Mouse (Mus musculus): ENCODE measurements around the gene Zfp383. TPM values are rescaled to one million over a fixed set of nuclear protein-coding genes. Genes with fewer than 3 reads are reported as not detected.
"Not testable (repeated sequence)": the region's sequence is repeated elsewhere in the genome, so short reads cannot be mapped to it uniquely, and the experiment has no call there.

The Zfp383 gene
- polyA plus RNA-seq, 1 experiment from 2014 or later = 4.5 TPM

DNA sequence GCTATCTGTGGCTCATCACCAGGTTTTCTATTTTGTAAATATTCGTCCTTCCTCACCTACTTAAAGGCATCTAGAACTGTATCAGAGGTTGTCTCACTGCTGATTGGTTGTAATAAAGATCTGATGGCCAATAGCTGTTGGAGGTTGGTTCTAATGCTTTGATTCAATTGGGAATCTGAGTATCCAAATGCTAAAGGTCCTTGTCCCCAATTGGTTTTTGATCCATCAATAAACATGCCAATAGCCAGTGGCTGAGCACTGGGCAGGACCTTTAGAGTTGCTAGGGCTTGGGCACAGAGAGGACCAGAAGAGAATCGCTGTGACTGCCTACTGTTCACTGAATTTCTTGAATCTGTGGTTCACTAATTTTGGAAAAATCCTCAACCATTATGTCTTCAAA lies 35.7 kb downstream of the Zfp383 start:
- no peaks in the 10 kb centered on the region for H3K36me3 ChIP-seq
- no peak overlapping the region for H3K4me3 ChIP-seq (replicated peaks)
- no peaks in the 10 kb centered on the region for H3K27me3 ChIP-seq (replicated peaks)
- H3K27ac ChIP-seq = no peak overlapping the region
- 68% methylated on average over 2 of the region's 2 CpGs for WGBS
- no peak overlapping the region for H3K9ac ChIP-seq
- ATAC-seq (ENCODE audit: insufficient read depth, low FRiP score, low read depth) = no peak
- no peak overlapping the region for H3K4me2 ChIP-seq
- no peaks in the 10 kb centered on the region for H3K9me3 ChIP-seq
- H3K4me1 ChIP-seq = no peaks in the 10 kb centered on the region

DNA sequence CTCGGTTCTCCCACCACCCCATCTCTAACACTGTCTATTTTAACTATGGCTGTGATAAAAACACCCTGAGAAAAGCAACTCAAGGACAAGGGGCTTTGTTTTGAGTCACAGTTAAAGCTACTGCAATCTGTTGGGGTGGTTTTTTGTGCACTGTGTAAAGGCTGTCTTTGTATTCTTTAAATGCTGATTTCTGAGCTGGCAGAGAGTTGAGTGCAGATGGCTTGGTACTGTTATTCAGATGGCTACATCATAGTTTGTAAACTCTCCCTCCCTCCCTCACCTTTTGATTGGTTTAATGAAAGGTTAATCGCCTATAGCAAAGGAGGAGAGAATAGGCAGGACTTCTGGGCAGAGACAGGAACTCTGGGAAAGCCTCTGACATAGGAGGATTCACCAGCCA lies 36.2 kb downstream of the Zfp383 start:
- Histone ChIP-seq H3K4me1 (no peaks in the 10 kb centered on the region), H3K9ac (no peak overlapping the region), H3K9me3 (no peaks in the 10 kb centered on the region), H3K27ac (no peak overlapping the region), H3K27me3 (replicated peaks) (no peaks in the 10 kb centered on the region), H3K4me2 (no peak overlapping the region), H3K36me3 (no peaks in the 10 kb centered on the region), H3K4me3 (replicated peaks) (no peak overlapping the region)
- 78% methylated on average over 2 of the region's 2 CpGs for WGBS
- no peak for ATAC-seq (ENCODE audit: insufficient read depth, low FRiP score, low read depth)

DNA sequence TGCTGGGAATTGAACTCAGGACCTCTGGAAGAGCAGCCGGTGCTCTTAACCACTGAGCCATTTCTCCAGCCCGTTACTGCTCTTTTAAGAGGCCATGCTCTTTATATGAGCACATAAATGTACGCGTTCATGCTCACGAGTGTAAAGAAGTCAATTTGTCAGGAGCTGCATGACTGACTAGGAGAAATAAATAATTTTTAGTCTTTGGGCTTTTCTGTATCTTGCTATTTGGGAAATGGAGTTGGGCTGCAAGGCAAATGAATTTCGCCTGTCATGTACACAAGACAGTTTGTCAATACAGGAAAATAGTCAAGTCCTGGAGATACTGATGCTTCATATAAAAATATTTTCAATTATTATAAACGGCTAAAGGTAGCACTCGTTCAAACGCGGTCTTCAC lies 45.1 kb downstream of the Zfp383 start:
- H3K36me3 ChIP-seq = no peaks in the 10 kb centered on the region
- H3K27me3 ChIP-seq (replicated peaks) = no peaks in the 10 kb centered on the region
- H3K4me3 ChIP-seq (replicated peaks) = peak overlapping the region; percentile 63
- peaks cover 4% of the 10 kb centered on the region; the same call in 1 of the 2 replicates for H3K4me1 ChIP-seq
- WGBS = 34% methylated on average over 10 of the region's 10 CpGs
- H3K27ac ChIP-seq = peak overlapping the region; percentile 92
- no peaks in the 10 kb centered on the region for H3K9me3 ChIP-seq
- ATAC-seq (ENCODE audit: insufficient read depth, low FRiP score, low read depth) = no peak
- H3K9ac ChIP-seq = peak overlapping the region; percentile 77; the same call in 1 of the 2 replicates
- H3K4me2 ChIP-seq = peak overlapping the region; percentile 74

DNA sequence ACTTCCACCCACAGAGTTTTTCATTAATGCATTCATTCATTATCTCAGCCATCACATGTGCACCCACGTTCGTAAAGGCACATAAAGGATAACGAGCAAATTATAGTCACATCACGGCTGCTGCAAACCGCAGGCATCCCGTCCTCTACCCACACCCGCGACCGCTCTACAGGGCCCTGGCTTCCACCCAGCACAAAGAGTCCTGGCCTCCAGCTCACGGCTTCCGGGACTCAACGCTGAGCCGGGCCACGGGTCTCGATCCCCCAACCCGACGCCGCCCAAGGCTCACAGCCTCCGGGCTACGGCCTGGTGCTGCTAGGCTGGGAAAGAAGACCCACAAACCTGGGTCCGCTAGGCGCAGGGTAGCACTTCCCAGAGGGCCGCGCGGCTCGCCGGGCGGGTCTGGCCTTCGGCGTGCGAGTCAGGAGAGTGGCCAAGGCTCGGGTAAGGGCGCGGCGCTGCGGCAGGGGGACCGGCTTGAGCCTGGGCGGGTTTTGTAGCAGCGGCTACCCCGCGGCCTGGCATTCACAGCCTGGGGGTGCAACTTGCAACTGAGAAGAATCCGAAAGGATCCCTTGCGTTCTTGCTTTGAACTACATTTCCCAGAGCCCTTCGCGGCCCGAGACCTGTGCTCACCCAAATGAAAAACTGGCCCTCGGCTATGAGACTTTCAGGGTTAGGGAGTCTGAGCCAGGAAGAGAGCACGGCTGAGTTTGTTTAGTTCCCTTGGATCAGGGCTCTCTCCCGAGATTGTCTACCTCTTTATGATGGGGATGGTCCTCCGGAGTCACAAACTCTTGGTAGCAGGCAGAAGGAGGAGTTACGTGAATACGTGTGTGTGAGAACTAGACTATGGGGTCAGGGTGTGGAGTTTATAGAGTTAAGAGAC lies 45.7 kb downstream of the Zfp383 start, which contains the start of gene Zfp74:
TSS of gene Zfp74 (minus strand) at position 577 of the 889 bp plus-strand sequence.
- under 1% methylated on average over 52 of the region's 52 CpGs for WGBS
- H3K9ac ChIP-seq = peak within 1 kb of the TSS; percentile 77
- no peaks in the 10 kb centered on the region for H3K9me3 ChIP-seq
- H3K36me3 ChIP-seq = no peaks in the 10 kb centered on the region
- peak within 1 kb of the TSS; percentile 63 for H3K4me3 ChIP-seq (replicated peaks)
- no peaks in the 10 kb centered on the region for H3K27me3 ChIP-seq (replicated peaks)
- ATAC-seq (ENCODE audit: insufficient read depth, low FRiP score, low read depth) = peak; percentile 87
- peak within 1 kb of the TSS; percentile 92 for H3K27ac ChIP-seq
- peaks cover 4% of the 10 kb centered on the region; the same call in 1 of the 2 replicates for H3K4me1 ChIP-seq
- H3K4me2 ChIP-seq = peak within 1 kb of the TSS; percentile 74

DNA sequence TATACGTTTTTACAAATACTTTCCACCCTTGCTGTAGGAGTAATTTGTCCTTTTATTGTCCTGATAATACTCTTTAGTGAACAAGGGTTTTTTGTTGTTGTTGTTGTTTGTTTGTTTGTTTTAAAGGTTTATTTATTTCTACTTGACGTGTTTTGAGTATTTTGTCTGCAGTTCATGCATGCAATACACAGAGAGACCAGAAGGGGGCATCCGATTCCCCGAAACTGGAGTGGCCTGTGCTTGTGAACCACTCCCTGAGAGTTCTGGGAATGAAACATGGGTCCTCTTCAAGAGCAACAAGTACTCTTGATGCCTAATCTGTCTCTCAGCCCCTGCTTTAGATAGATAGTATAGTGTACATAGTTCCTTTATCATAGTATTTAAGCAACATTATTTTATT lies 46.7 kb downstream of the Zfp383 start:
- no peak for ATAC-seq (ENCODE audit: insufficient read depth, low FRiP score, low read depth)
- Histone ChIP-seq H3K36me3 (no peaks in the 10 kb centered on the region), H3K27me3 (replicated peaks) (no peaks in the 10 kb centered on the region), H3K27ac (no peak overlapping the region), H3K9ac (no peak overlapping the region), H3K9me3 (no peaks in the 10 kb centered on the region), H3K4me2 (peak overlapping the region; percentile 74), H3K4me3 (replicated peaks) (peak overlapping the region; percentile 63), H3K4me1 (peaks cover 4% of the 10 kb centered on the region; the same call in 1 of the 2 replicates)
- WGBS = 21% methylated on average over 4 of the region's 4 CpGs

DNA sequence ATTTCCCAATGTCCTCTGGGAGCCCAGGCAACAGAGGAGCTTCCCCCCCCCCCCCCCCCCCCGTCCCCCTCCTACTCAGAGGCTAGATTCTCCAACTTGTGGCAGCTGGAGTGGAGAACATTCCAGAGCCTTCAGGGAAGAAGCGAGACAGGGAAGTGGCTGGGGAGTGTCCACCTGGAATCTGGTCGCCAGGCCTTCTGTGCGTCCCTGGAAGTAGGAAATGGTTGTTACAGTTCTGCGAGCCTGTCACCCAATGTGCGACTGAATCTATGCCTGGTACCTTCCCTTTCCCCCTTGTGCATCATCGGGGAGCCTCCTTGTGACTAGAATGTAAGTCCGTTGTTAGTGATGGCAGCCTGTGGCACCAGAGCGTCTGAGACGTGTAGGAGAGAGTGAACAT lies 48.2 kb downstream of the Zfp383 start:
- H3K4me3 ChIP-seq (replicated peaks) = no peak overlapping the region
- no peaks in the 10 kb centered on the region for H3K27me3 ChIP-seq (replicated peaks)
- no peaks in the 10 kb centered on the region for H3K36me3 ChIP-seq
- WGBS = 43% methylated on average over 10 of the region's 10 CpGs
- no peak for ATAC-seq (ENCODE audit: insufficient read depth, low FRiP score, low read depth)
- peaks cover 4% of the 10 kb centered on the region; the same call in 1 of the 2 replicates for H3K4me1 ChIP-seq
- H3K27ac ChIP-seq = no peak overlapping the region; the same call in 1 of the 2 replicates
- H3K4me2 ChIP-seq = peak overlapping the region; percentile 16; the same call in 1 of the 2 replicates
- H3K9ac ChIP-seq = no peak overlapping the region
- no peaks in the 10 kb centered on the region for H3K9me3 ChIP-seq

DNA sequence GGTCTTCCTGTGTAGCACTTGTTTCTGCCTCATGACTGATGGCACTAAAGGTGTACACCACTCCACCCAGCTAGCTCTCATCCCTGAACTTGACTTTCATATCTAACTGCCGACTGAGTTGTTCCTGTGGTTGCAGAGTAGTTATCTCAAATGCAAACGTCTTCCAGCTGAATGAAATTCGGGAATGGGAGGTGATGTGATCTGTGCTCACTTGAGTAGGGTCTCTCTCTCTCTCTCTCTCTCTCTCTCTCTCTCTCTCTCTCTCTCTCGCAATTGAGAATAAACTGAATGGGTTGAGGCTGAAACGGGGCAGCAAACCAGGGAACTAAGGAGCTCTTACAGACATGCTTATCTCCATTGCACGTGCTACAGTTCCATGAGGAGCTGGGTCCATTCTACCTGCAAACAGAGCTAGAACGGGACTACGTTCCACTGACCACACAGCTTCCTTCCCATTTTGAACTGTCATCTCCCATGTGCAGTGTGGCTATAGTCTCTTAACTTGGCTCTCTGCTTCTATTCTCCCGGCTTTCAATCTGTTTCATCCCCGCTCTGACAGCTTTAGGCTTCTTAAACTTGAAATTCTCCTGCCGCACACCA lies 50.2 kb downstream of the Zfp383 start:
- Histone ChIP-seq H3K9me3 (no peaks in the 10 kb centered on the region), H3K4me2 (no peak overlapping the region), H3K27ac (no peak overlapping the region), H3K9ac (no peak overlapping the region), H3K4me3 (replicated peaks) (no peak overlapping the region), H3K27me3 (replicated peaks) (no peaks in the 10 kb centered on the region), H3K4me1 (peaks cover 4% of the 10 kb centered on the region; the same call in 1 of the 2 replicates), H3K36me3 (no peaks in the 10 kb centered on the region)
- 83% methylated on average over 11 of the region's 11 CpGs for WGBS
- ATAC-seq (ENCODE audit: insufficient read depth, low FRiP score, low read depth) = no peak

DNA sequence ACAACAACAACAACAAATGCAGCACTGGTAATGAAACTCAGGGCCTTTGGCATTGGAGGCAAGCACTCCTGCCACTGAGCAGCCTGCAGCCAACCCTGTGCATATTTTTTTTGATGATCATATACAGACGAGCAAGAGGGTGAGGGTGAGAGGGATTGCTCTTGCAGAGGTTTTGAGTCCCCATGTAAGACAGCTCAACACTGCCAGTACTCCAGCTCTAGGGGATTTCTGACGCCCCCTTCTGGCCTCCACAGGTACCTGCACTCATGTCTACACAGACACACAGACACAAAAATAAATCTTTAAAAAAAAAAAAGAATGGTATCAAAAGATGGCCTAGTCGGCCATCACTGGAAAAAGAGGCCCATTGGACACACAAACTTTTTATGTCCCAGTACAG lies 51.0 kb downstream of the Zfp383 start:
- ATAC-seq (ENCODE audit: insufficient read depth, low FRiP score, low read depth) = no peak
- H3K27ac ChIP-seq = no peak overlapping the region
- no peak overlapping the region for H3K4me2 ChIP-seq
- 52% methylated on average over 3 of the region's 3 CpGs for WGBS
- no peak overlapping the region for H3K9ac ChIP-seq
- H3K36me3 ChIP-seq = no peaks in the 10 kb centered on the region
- peaks cover 4% of the 10 kb centered on the region; the same call in 1 of the 2 replicates for H3K4me1 ChIP-seq
- no peaks in the 10 kb centered on the region for H3K27me3 ChIP-seq (replicated peaks)
- no peaks in the 10 kb centered on the region for H3K9me3 ChIP-seq
- no peak overlapping the region for H3K4me3 ChIP-seq (replicated peaks)

DNA sequence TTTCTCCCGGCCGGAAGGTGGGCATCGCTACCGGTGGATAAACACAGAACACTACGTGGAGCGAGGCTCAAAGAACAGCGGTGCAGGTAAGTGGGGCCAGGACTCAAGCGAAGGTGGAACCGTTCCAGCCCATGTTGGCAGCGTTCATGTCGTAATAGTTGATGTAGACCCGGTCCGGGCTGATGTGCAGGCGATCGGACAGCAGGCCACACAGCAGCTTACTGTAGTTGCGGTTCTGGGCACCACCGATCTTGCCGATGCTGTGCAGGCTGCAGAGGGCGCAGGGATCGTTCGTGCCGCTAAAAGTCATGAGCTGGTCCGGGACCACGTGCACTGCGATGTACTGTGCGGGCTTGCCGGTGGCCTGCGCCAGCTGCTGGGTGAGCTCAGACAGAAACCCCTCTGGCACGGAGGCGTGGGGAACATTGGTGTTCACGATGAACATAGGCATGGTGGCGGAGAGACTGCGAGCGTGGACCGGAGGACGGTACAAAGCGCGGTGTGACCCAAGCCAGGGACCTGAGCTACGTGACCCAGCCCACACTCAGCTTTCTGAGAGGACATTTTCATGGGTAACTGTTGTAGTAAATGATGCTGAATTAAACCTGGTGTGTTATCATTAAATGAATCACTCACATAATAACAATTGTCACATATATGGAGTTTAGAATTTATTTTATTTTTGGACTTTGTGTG lies 57.2 kb downstream of the Zfp383 start:
- not testable (repeated sequence) for H3K27ac ChIP-seq; ATAC-seq (ENCODE audit: insufficient read depth, low FRiP score, low read depth); H3K27me3 ChIP-seq (replicated peaks); H3K4me2 ChIP-seq; H3K9ac ChIP-seq; H3K4me3 ChIP-seq (replicated peaks); H3K4me1 ChIP-seq; H3K36me3 ChIP-seq; H3K9me3 ChIP-seq
- 43% methylated on average over 39 of the region's 39 CpGs for WGBS
